Mouse (Mus musculus): Measurements from ENCODE around the gene Stx6.

- TF ChIP-seq CTCF (IDR thresholded peaks at IDR 0.05) (no peak), POLR2A (IDR thresholded peaks at IDR 0.05; ENCODE audit: insufficient read depth, low read depth, low read length) (no peak), EP300 (IDR thresholded peaks at IDR 0.05; ENCODE audit: insufficient read depth, low read depth, low read length) (no peak)
These were observed 19.8 kb downstream of the Stx6 start for GRCm38 (mm10) chr1:155178192-155178924.

All from heart, adult 2 months (tissue).